Mouse (Mus musculus): Measurements from ENCODE around the gene Klf7. TPM values are rescaled to one million over a fixed set of nuclear protein-coding genes. Genes with fewer than 3 reads are reported as not detected.

The Klf7 gene
- polyA plus RNA-seq, 1 experiment from 2014 or later: 26.1 TPM

DNA sequence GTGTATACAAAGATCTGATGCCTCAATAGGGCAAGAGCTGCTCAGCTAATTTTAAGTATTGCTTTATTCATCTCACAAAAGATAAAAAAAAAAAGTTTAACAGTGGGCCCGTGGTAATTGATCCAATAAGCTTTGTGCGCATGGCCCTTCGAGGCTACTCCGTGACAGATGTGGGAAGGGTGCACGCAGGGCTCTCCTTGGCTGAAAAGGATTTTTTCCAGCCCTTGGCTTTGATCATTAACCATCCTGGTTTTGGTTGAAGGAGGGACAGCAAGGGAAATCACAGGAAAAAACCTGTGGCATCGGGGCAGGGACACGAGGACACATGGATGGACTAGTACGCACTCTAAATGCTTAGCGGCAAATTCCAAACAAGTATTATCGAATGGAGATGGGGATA is 60.6 kb downstream of the Klf7 start:
- Histone ChIP-seq H3K9ac (ENCODE audit: low read depth, low read length) (no peak overlapping the region), H3K27ac (replicated peaks; ENCODE audit: low read depth, low read length) (no peak overlapping the region), H3K27me3 (replicated peaks; ENCODE audit: control insufficient read depth, insufficient read depth, low read length) (no peaks in the 10 kb centered on the region), H3K4me2 (ENCODE audit: low read depth, low read length) (no peak overlapping the region), H3K4me3 (ENCODE audit: low read depth, low read length) (no peak overlapping the region), H3K36me3 (ENCODE audit: control insufficient read depth, insufficient read depth, low read length) (no peaks in the 10 kb centered on the region), H3K9me3 (ENCODE audit: control insufficient read depth, low read length) (no peaks in the 10 kb centered on the region), H3K4me1 (ENCODE audit: control insufficient read depth, insufficient read depth, low read length) (peaks cover 15% of the 10 kb centered on the region)
- no peak for ATAC-seq (ENCODE audit: low read depth)
- WGBS: 70% methylated on average over 10 of the region's 10 CpGs
- DNase-seq (ENCODE audit: low spot score): no peak

DNA sequence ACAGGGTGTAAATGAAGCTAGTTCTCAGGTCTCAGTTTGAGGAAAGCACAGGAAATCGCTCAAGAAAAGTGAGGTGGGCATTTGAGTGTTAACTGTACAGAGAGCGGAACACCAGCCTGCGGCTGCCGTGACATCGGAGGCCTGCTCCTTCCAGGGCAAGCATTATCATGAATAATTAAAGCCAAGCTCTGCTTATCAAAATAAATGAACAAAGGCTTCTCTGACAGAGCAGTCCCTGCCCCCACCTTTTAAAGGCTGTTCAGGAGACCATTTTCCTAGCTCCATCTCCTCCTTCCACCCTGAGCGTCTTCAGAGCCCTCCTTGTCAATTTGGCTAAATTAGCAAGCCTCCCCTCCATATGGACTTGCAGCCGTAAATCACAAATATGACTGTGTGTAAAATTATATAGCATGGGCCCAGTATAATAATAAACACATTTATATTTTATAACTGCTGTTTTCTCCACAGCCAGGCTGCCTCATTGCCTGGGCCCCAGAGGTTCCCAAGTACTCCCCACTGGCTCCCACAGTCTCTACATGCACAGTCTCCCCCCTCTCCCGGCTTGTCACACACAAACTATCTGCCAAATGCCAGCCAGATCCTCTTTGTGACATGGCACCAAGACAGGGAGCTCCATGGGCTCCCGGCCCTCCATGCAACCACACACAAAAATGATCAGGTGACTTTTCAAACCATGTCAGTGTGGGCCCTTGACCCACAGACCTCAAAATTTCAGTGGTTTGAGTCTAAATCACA is 61.2 kb downstream of the Klf7 start:
- Histone ChIP-seq H3K4me2 (ENCODE audit: low read depth, low read length) (no peak overlapping the region), H3K4me3 (ENCODE audit: low read depth, low read length) (no peak overlapping the region), H3K4me1 (ENCODE audit: control insufficient read depth, insufficient read depth, low read length) (peaks cover 15% of the 10 kb centered on the region), H3K27ac (replicated peaks; ENCODE audit: low read depth, low read length) (no peak overlapping the region), H3K36me3 (ENCODE audit: control insufficient read depth, insufficient read depth, low read length) (no peaks in the 10 kb centered on the region), H3K27me3 (replicated peaks; ENCODE audit: control insufficient read depth, insufficient read depth, low read length) (no peaks in the 10 kb centered on the region), H3K9me3 (ENCODE audit: control insufficient read depth, low read length) (no peaks in the 10 kb centered on the region), H3K9ac (ENCODE audit: low read depth, low read length) (no peak overlapping the region)
- DNase-seq (ENCODE audit: low spot score) (no peak), ATAC-seq (ENCODE audit: low read depth) (peak; percentile 56; the same call in 1 of the 2 replicates)
- WGBS: 45% methylated on average over 9 of the region's 9 CpGs

- Histone ChIP-seq H3K9ac (ENCODE audit: low read depth, low read length) (no peak overlapping the region), H3K9me3 (ENCODE audit: control insufficient read depth, low read length) (no peaks in the 10 kb centered on the region), H3K4me1 (ENCODE audit: control insufficient read depth, insufficient read depth, low read length) (peaks cover 15% of the 10 kb centered on the region), H3K36me3 (ENCODE audit: control insufficient read depth, insufficient read depth, low read length) (no peaks in the 10 kb centered on the region), H3K4me3 (ENCODE audit: low read depth, low read length) (no peak overlapping the region), H3K27me3 (replicated peaks; ENCODE audit: control insufficient read depth, insufficient read depth, low read length) (no peaks in the 10 kb centered on the region), H3K27ac (replicated peaks; ENCODE audit: low read depth, low read length) (no peak overlapping the region), H3K4me2 (ENCODE audit: low read depth, low read length) (no peak overlapping the region)
- ATAC-seq (ENCODE audit: low read depth): no peak
- 46% methylated on average over 7 of the region's 7 CpGs for WGBS
- peak; percentile 32 for DNase-seq (ENCODE audit: low spot score)
Measured at GRCm38 (mm10) chr1:64060116-64060515, 62.0 kb downstream of the Klf7 start.

DNA sequence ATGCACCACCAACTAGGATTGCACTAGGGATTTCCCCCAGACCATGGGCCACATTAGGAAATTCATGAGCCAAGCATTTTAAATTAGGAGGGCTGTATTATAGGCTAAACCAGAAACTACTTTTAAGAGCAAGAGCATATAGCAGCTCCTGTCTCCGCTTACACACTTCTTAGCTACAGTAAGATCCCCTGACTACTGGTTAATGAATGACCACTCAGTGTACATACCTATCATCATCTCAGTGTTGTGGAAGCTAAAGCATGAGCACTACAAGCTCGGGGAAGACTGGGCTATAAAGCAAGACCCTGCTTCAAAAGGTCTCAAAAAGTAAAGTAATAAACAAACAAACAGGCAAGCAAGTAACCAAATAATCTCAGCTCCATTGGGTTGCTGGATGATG is 65.5 kb downstream of the Klf7 start:
- H3K4me3 ChIP-seq (ENCODE audit: low read depth, low read length): no peak overlapping the region
- H3K9ac ChIP-seq (ENCODE audit: low read depth, low read length): no peak overlapping the region
- H3K9me3 ChIP-seq (ENCODE audit: control insufficient read depth, low read length): no peaks in the 10 kb centered on the region
- no peak for DNase-seq (ENCODE audit: low spot score)
- H3K36me3 ChIP-seq (ENCODE audit: control insufficient read depth, insufficient read depth, low read length): no peaks in the 10 kb centered on the region
- 81% methylated on average over 2 of the region's 2 CpGs for WGBS
- ATAC-seq (ENCODE audit: low read depth): no peak
- H3K27ac ChIP-seq (replicated peaks; ENCODE audit: low read depth, low read length): no peak overlapping the region
- peaks cover 15% of the 10 kb centered on the region for H3K4me1 ChIP-seq (ENCODE audit: control insufficient read depth, insufficient read depth, low read length)
- H3K4me2 ChIP-seq (ENCODE audit: low read depth, low read length): no peak overlapping the region
- H3K27me3 ChIP-seq (replicated peaks; ENCODE audit: control insufficient read depth, insufficient read depth, low read length): no peaks in the 10 kb centered on the region

- Histone ChIP-seq H3K36me3 (ENCODE audit: control insufficient read depth, insufficient read depth, low read length) (no peaks in the 10 kb centered on the region), H3K9me3 (ENCODE audit: control insufficient read depth, low read length) (no peaks in the 10 kb centered on the region), H3K4me2 (ENCODE audit: low read depth, low read length) (no peak overlapping the region), H3K27me3 (replicated peaks; ENCODE audit: control insufficient read depth, insufficient read depth, low read length) (no peaks in the 10 kb centered on the region), H3K27ac (replicated peaks; ENCODE audit: low read depth, low read length) (no peak overlapping the region), H3K9ac (ENCODE audit: low read depth, low read length) (no peak overlapping the region), H3K4me1 (ENCODE audit: control insufficient read depth, insufficient read depth, low read length) (peaks cover 10% of the 10 kb centered on the region), H3K4me3 (ENCODE audit: low read depth, low read length) (no peak overlapping the region)
- 81% methylated on average over 4 of the region's 4 CpGs for WGBS
- ATAC-seq (ENCODE audit: low read depth) (no peak), DNase-seq (ENCODE audit: low spot score) (no peak)
Measured at GRCm38 (mm10) chr1:64055978-64056377, 66.1 kb downstream of the Klf7 start.

- Histone ChIP-seq H3K4me2 (ENCODE audit: low read depth, low read length) (no peak overlapping the region), H3K9ac (ENCODE audit: low read depth, low read length) (no peak overlapping the region), H3K4me1 (ENCODE audit: control insufficient read depth, insufficient read depth, low read length) (peaks cover 2% of the 10 kb centered on the region; the same call in 1 of the 2 replicates), H3K9me3 (ENCODE audit: control insufficient read depth, low read length) (no peaks in the 10 kb centered on the region), H3K27ac (replicated peaks; ENCODE audit: low read depth, low read length) (no peak overlapping the region), H3K4me3 (ENCODE audit: low read depth, low read length) (no peak overlapping the region), H3K36me3 (ENCODE audit: control insufficient read depth, insufficient read depth, low read length) (no peaks in the 10 kb centered on the region), H3K27me3 (replicated peaks; ENCODE audit: control insufficient read depth, insufficient read depth, low read length) (no peaks in the 10 kb centered on the region)
- 88% methylated on average over 4 of the region's 4 CpGs for WGBS
- DNase-seq (ENCODE audit: low spot score) (no peak), ATAC-seq (ENCODE audit: low read depth) (no peak)
Measured at GRCm38 (mm10) chr1:64055210-64055609, 66.9 kb downstream of the Klf7 start.

- H3K4me3 ChIP-seq (ENCODE audit: low read depth, low read length): no peak overlapping the region
Measured at GRCm38 (mm10) chr1:64052069-64052750, 69.9 kb downstream of the Klf7 start.

GRCm38 (mm10) chr1:64048567-64048966 is 73.5 kb downstream of the Klf7 start:
- Histone ChIP-seq H3K4me1 (ENCODE audit: control insufficient read depth, insufficient read depth, low read length) (no peaks in the 10 kb centered on the region), H3K4me3 (ENCODE audit: low read depth, low read length) (no peak overlapping the region), H3K4me2 (ENCODE audit: low read depth, low read length) (no peak overlapping the region), H3K9me3 (ENCODE audit: control insufficient read depth, low read length) (no peaks in the 10 kb centered on the region), H3K36me3 (ENCODE audit: control insufficient read depth, insufficient read depth, low read length) (no peaks in the 10 kb centered on the region), H3K27me3 (replicated peaks; ENCODE audit: control insufficient read depth, insufficient read depth, low read length) (no peaks in the 10 kb centered on the region), H3K9ac (ENCODE audit: low read depth, low read length) (no peak overlapping the region), H3K27ac (replicated peaks; ENCODE audit: low read depth, low read length) (no peak overlapping the region)
- no peak for ATAC-seq (ENCODE audit: low read depth)
- 73% methylated on average over 4 of the region's 4 CpGs for WGBS
- no peak for DNase-seq (ENCODE audit: low spot score)

More at GRCm38 (mm10) chr1:64052069-64052750, 69.9 kb downstream of the Klf7 start:
- no peaks in the 10 kb centered on the region for H3K4me1 ChIP-seq (ENCODE audit: control insufficient read depth, insufficient read depth, low read length)
- H3K27me3 ChIP-seq (replicated peaks; ENCODE audit: control insufficient read depth, insufficient read depth, low read length): no peaks in the 10 kb centered on the region
- WGBS: 73% methylated on average over 7 of the region's 7 CpGs
- no peak overlapping the region for H3K4me2 ChIP-seq (ENCODE audit: low read depth, low read length)
- H3K36me3 ChIP-seq (ENCODE audit: control insufficient read depth, insufficient read depth, low read length): no peaks in the 10 kb centered on the region
- no peak for DNase-seq (ENCODE audit: low spot score)
- no peak overlapping the region for H3K9ac ChIP-seq (ENCODE audit: low read depth, low read length)
- H3K27ac ChIP-seq (replicated peaks; ENCODE audit: low read depth, low read length): no peak overlapping the region
- ATAC-seq (ENCODE audit: low read depth): no peak
- no peaks in the 10 kb centered on the region for H3K9me3 ChIP-seq (ENCODE audit: control insufficient read depth, low read length)

DNA sequence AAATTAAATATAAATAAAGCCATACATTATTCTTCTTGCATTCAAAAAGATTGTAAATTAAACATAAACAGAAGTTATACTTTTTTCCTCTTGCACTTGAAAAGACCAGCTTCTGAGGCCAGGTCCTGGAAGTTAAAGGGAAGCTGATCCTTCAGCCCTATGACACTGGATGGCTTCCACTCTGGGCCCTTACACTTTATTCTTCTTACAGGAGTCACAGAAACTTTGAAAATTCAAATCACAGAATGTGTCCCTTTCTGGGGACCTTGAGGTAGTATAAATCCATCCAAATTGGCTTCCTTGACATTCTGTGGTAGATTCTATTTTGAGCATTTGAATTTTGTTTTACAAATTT is 75.3 kb downstream of the Klf7 start:
- Histone ChIP-seq H3K27ac (replicated peaks; ENCODE audit: low read depth, low read length) (no peak overlapping the region), H3K4me1 (ENCODE audit: control insufficient read depth, insufficient read depth, low read length) (no peaks in the 10 kb centered on the region), H3K27me3 (replicated peaks; ENCODE audit: control insufficient read depth, insufficient read depth, low read length) (no peaks in the 10 kb centered on the region), H3K9ac (ENCODE audit: low read depth, low read length) (no peak overlapping the region), H3K36me3 (ENCODE audit: control insufficient read depth, insufficient read depth, low read length) (peaks cover 5% of the 10 kb centered on the region; the same call in 1 of the 2 replicates), H3K4me3 (ENCODE audit: low read depth, low read length) (no peak overlapping the region), H3K9me3 (ENCODE audit: control insufficient read depth, low read length) (no peaks in the 10 kb centered on the region), H3K4me2 (ENCODE audit: low read depth, low read length) (no peak overlapping the region)
- ATAC-seq (ENCODE audit: low read depth) (no peak), DNase-seq (ENCODE audit: low spot score) (no peak)
